Mouse (Mus musculus) liver, embryonic 15.5 days (tissue): ENCODE results near the gene Gpr84. TPM values are rescaled to one million over a fixed set of nuclear protein-coding genes. Genes with fewer than 3 reads are reported as not detected.
A peak's percentile ranks its signal among the peaks of the same experiment; 100 is the strongest.
"Not testable (repeated sequence)": the region's sequence is repeated elsewhere in the genome, so short reads cannot be mapped to it uniquely, and the experiment has no call there.

Experiments used
- ATAC-seq: fragments of 200-750 bp; cut with Nextera tagmentation; 2 replicates; pipeline ENCODE4 v1.8.0; 2017; ENCODE audit warnings: moderate number of reproducible peaks, mild to moderate bottlenecking, moderate library complexity; ENCODE audit not compliant: insufficient read depth
- H3K27ac ChIP-seq: fragments of 300-500 bp; sonication (generic); replicated peaks from 2 replicates; pipeline ENCODE4 v1.5.1; 2015; ENCODE audit warnings: mild to moderate bottlenecking, inconsistent platforms
- H3K27me3 ChIP-seq: fragments of 300-500 bp; sonication (generic); 2 replicates; pipeline ENCODE4 v1.6.1; 2015; ENCODE audit warnings: mild to moderate bottlenecking, inconsistent platforms
- H3K36me3 ChIP-seq: fragments of 300-500 bp; sonication (generic); replicated peaks from 2 replicates; pipeline ENCODE4 v1.6.1; 2015; ENCODE audit warnings: moderate library complexity, mild to moderate bottlenecking, inconsistent platforms
- H3K4me1 ChIP-seq: fragments of 300-500 bp; sonication (generic); replicated peaks from 2 replicates; pipeline ENCODE4 v1.6.1; 2015; ENCODE audit warnings: inconsistent platforms
- H3K4me2 ChIP-seq: fragments of 300-500 bp; sonication (generic); 2 replicates; pipeline ENCODE4 v1.6.1; 2015; ENCODE audit warnings: moderate library complexity, mild to moderate bottlenecking, inconsistent platforms
- H3K4me3 ChIP-seq: fragments of 300-500 bp; sonication (generic); replicated peaks from 2 replicates; pipeline ENCODE4 v1.5.1; 2015; ENCODE audit warnings: mild to moderate bottlenecking, inconsistent platforms
- H3K9ac ChIP-seq: fragments of 300-500 bp; sonication (generic); 2 replicates; pipeline ENCODE4 v1.6.1; 2015; ENCODE audit warnings: moderate library complexity, mild to moderate bottlenecking, inconsistent platforms
- H3K9me3 ChIP-seq: fragments of 300-500 bp; sonication (generic); replicated peaks from 2 replicates; pipeline ENCODE4 v1.6.1; 2016; ENCODE audit warnings: inconsistent platforms
- WGBS: fragments of 180-500 bp; shearing (Covaris S2); methylation state at CpG from one replicate; pipeline ENCODE4 v1.1.7; 2015; ENCODE audit warnings: mixed read lengths; ENCODE audit not compliant: insufficient replicate concordance; 5-methylcytosine and 5-hydroxymethylcytosine counted together
- polyA plus RNA-seq: library from polyadenylated mRNA; unstranded; fragments of >200 nt; fragmentation: Nextera tagmentation; extraction: Ambion mirVana; gene quantifications from 2 replicates; pipeline ENCODE4 v1.2.1, GENCODE M21; 2015

Gpr84 gene
- polyA plus RNA-seq, 1 experiment from 2014 or later = 1.0 TPM

DNA sequence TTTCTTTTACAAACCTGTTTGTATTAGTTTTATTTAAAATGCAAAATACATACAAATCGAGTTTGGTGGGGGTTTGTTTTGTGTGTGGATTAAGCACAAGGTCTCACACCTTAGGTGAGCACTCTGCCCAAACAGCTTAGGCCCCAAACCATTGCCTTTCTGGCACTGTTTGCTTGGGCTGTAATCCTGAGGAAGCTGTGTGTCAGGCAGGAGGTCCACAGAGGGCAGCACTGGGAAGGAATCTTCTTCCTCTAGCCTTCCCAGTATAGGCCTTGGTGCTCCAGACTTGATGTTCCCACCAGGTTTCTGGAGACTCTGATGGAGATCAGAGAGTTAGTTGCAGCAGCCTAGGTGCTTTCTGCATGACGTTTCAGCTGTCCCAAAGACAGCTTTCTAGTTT, 25.8 kb downstream of the Gpr84 start:
- no peak overlapping the region for H3K4me2 ChIP-seq
- H3K9ac ChIP-seq = no peak overlapping the region
- no peak overlapping the region; the same call in 1 of the 2 replicates for H3K27ac ChIP-seq
- WGBS = 43% methylated on average over 2 of the region's 2 CpGs
- no peaks in the 10 kb centered on the region for H3K27me3 ChIP-seq
- peaks cover 44% of the 10 kb centered on the region for H3K4me1 ChIP-seq
- no peak overlapping the region for H3K4me3 ChIP-seq
- no peaks in the 10 kb centered on the region for H3K9me3 ChIP-seq
- no peak for ATAC-seq
- peaks cover 52% of the 10 kb centered on the region for H3K36me3 ChIP-seq

- peaks cover 50% of the 10 kb centered on the region for H3K36me3 ChIP-seq
- WGBS = 55% methylated on average over 3 of the region's 3 CpGs
- no peak overlapping the region for H3K4me3 ChIP-seq
- ATAC-seq = no peak
- H3K27ac ChIP-seq = no peak overlapping the region; the same call in 1 of the 2 replicates
- no peak overlapping the region for H3K9ac ChIP-seq
- no peaks in the 10 kb centered on the region for H3K27me3 ChIP-seq
- peaks cover 49% of the 10 kb centered on the region for H3K4me1 ChIP-seq
- H3K9me3 ChIP-seq = no peaks in the 10 kb centered on the region
- no peak overlapping the region for H3K4me2 ChIP-seq
Observed at GRCm38 (mm10) chr15:103284066-103284465, 26.3 kb downstream of the Gpr84 start.

- 65% methylated on average over 3 of the region's 3 CpGs for WGBS
- H3K4me3 ChIP-seq = no peak overlapping the region
- H3K4me2 ChIP-seq = 0 out of 2 replicates have a peak overlapping the region, but pooled peaks have one; percentile 27
- peak; percentile 36; the same call in 1 of the 2 replicates for ATAC-seq
- H3K9me3 ChIP-seq = no peaks in the 10 kb centered on the region
- peaks cover 70% of the 10 kb centered on the region for H3K4me1 ChIP-seq
- peak overlapping the region; percentile 22; the same call in 1 of the 2 replicates for H3K9ac ChIP-seq
- no peaks in the 10 kb centered on the region for H3K27me3 ChIP-seq
- H3K27ac ChIP-seq = peak overlapping the region; percentile 77
- peaks cover 54% of the 10 kb centered on the region for H3K36me3 ChIP-seq
Observed at GRCm38 (mm10) chr15:103281465-103282205, 28.8 kb downstream of the Gpr84 start.

DNA sequence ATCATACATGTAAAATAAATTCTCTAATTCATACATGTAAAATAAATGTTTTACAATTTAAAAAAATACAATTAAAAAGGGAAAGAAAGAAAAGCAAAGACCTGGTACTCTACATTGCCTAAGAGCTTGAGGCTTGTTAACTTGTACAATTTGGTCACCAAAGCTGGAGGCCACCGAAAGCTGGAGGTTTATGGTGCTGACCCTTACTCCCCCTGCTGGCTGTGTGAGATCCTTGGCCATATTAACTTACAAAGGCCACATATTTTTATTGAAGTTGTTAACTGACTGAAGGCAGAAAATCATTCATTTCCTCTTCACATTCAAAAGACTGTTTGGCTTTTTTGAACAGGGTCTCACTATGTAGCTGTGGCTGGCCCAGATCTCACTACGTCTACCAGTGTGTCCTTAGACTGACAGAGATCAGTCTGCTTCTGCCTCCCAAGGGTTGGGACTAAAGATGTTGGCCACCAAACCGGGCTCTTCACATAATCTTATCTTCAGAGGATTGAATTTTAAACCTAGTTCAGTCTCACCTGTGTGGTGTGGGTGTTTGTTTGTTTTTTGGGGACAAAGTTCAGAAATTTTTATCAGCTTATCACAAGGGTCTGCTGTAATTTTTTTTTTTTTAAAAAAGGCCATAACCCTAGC, 29.5 kb downstream of the Gpr84 start:
- Histone ChIP-seq H3K27ac (peak overlapping the region; percentile 77), H3K9ac (no peak overlapping the region), H3K4me2 (peak overlapping the region; percentile 27; the same call in 1 of the 2 replicates), H3K4me1 (peaks cover 74% of the 10 kb centered on the region), H3K9me3 (no peaks in the 10 kb centered on the region), H3K27me3 (no peaks in the 10 kb centered on the region), H3K4me3 (no peak overlapping the region), H3K36me3 (peaks cover 53% of the 10 kb centered on the region)
- peak; percentile 37; the same call in 1 of the 2 replicates for ATAC-seq
- WGBS = 31% methylated on average over 3 of the region's 3 CpGs

DNA sequence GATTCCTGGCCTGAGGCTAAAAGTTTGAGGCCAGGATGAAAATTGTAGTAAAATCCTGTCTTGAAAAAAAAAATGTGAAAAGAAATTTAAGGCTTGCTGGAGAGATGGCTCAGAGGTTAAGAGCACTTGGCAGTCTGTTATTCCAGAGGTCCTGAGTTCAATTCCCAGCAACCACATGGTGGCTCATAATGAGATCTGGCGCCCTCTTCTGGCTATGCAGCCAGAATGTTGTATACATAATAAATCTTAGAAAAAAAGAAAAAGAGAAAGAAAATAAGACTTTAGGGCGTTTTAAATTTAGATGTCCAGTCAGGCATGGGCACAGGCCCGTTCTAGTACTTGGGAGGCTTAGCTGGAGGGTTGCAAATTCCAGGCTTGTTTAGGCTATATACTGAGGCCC, 30.7 kb downstream of the Gpr84 start:
- ATAC-seq = 0 out of 2 replicates have a peak, but pooled peaks have one; percentile 17
- peak overlapping the region; percentile 77 for H3K27ac ChIP-seq
- 37% methylated on average over 3 of the region's 3 CpGs for WGBS
- peak overlapping the region; percentile 27; the same call in 1 of the 2 replicates for H3K4me2 ChIP-seq
- peaks cover 42% of the 10 kb centered on the region for H3K36me3 ChIP-seq
- H3K4me3 ChIP-seq = no peak overlapping the region
- H3K9ac ChIP-seq = no peak overlapping the region
- no peaks in the 10 kb centered on the region for H3K27me3 ChIP-seq
- peaks cover 71% of the 10 kb centered on the region for H3K4me1 ChIP-seq
- no peaks in the 10 kb centered on the region for H3K9me3 ChIP-seq

GRCm38 (mm10) chr15:103277949-103278348, 32.5 kb downstream of the Gpr84 start:
- Histone ChIP-seq H3K27ac (no peak overlapping the region; the same call in 1 of the 2 replicates), H3K9ac (no peak overlapping the region)
- no peak for ATAC-seq

GRCm38 (mm10) chr15:103275943-103276342, 34.5 kb downstream of the Gpr84 start:
- peaks cover 79% of the 10 kb centered on the region for H3K4me1 ChIP-seq
- not testable (repeated sequence) for ATAC-seq, H3K4me3 ChIP-seq, H3K27me3 ChIP-seq, H3K27ac ChIP-seq, H3K9ac ChIP-seq, H3K9me3 ChIP-seq
- peaks cover 31% of the 10 kb centered on the region for H3K36me3 ChIP-seq
- 0 out of 2 replicates have a peak overlapping the region, but pooled peaks have one; percentile 77 for H3K4me2 ChIP-seq
- WGBS = 88% methylated on average over 3 of the region's 3 CpGs

More at GRCm38 (mm10) chr15:103277949-103278348, 32.5 kb downstream of the Gpr84 start:
- no peaks in the 10 kb centered on the region for H3K9me3 ChIP-seq
- H3K4me1 ChIP-seq = peaks cover 79% of the 10 kb centered on the region
- H3K36me3 ChIP-seq = peaks cover 34% of the 10 kb centered on the region
- no peak overlapping the region for H3K4me2 ChIP-seq
- no peak overlapping the region for H3K4me3 ChIP-seq
- no peaks in the 10 kb centered on the region for H3K27me3 ChIP-seq
- WGBS = 68% methylated on average over 7 of the region's 7 CpGs

GRCm38 (mm10) chr15:103272419-103273279, 37.8 kb downstream of the Gpr84 start, which contains the start of gene Copz1:
Gene Copz1 (plus strand): TSS chr15:103272714.
- peak within 1 kb of the TSS; percentile 77 for H3K4me2 ChIP-seq
- WGBS = under 1% methylated on average over 38 of the region's 38 CpGs
- H3K4me3 ChIP-seq = peak within 1 kb of the TSS; percentile 88
- peak; percentile 98 for ATAC-seq
- H3K4me1 ChIP-seq = peaks cover 59% of the 10 kb centered on the region
- peak within 1 kb of the TSS; percentile 84 for H3K9ac ChIP-seq
- no peaks in the 10 kb centered on the region for H3K9me3 ChIP-seq
- no peaks in the 10 kb centered on the region for H3K27me3 ChIP-seq
- H3K27ac ChIP-seq = peak within 1 kb of the TSS; percentile 89
- H3K36me3 ChIP-seq = peaks cover 13% of the 10 kb centered on the region

GRCm38 (mm10) chr15:103268903-103269302, 41.5 kb downstream of the Gpr84 start:
- no peaks in the 10 kb centered on the region for H3K36me3 ChIP-seq
- H3K4me2 ChIP-seq = no peak overlapping the region
- no peaks in the 10 kb centered on the region for H3K9me3 ChIP-seq
- H3K4me1 ChIP-seq = peaks cover 51% of the 10 kb centered on the region
- H3K27ac ChIP-seq = peak overlapping the region; percentile 55; the same call in 1 of the 2 replicates
- WGBS = 42% methylated on average over 4 of the region's 4 CpGs
- no peak overlapping the region for H3K9ac ChIP-seq
- no peaks in the 10 kb centered on the region for H3K27me3 ChIP-seq
- no peak overlapping the region for H3K4me3 ChIP-seq
- ATAC-seq = no peak

GRCm38 (mm10) chr15:103264794-103265193, 45.6 kb downstream of the Gpr84 start:
- Histone ChIP-seq H3K4me3 (no peak overlapping the region), H3K4me2 (0 out of 2 replicates have a peak overlapping the region, but pooled peaks have one; percentile 1), H3K27ac (peak overlapping the region; percentile 46), H3K27me3 (no peaks in the 10 kb centered on the region), H3K9me3 (no peaks in the 10 kb centered on the region), H3K4me1 (peaks cover 58% of the 10 kb centered on the region), H3K9ac (no peak overlapping the region), H3K36me3 (no peaks in the 10 kb centered on the region)
- 43% methylated on average over 2 of the region's 2 CpGs for WGBS
- ATAC-seq = peak; percentile 50; the same call in 1 of the 2 replicates
